Mouse (Mus musculus) liver, postnatal 0 days (tissue): ENCODE results near the gene Gm28778.
A peak's percentile ranks its signal among the peaks of the same experiment; 100 is the strongest.

ENCODE experiments used
- CTCF ChIP-seq: sonication (generic); IDR thresholded peaks from 2 replicates; pipeline ENCODE4 v1.5.1; 2016; ENCODE audit warnings: antibody characterized with exemption, low read depth
- EP300 ChIP-seq: IDR thresholded peaks from 2 replicates; pipeline ENCODE4 v1.6.1; 2016; ENCODE audit warnings: antibody characterized with exemption, low read depth, mild to moderate bottlenecking

DNA sequence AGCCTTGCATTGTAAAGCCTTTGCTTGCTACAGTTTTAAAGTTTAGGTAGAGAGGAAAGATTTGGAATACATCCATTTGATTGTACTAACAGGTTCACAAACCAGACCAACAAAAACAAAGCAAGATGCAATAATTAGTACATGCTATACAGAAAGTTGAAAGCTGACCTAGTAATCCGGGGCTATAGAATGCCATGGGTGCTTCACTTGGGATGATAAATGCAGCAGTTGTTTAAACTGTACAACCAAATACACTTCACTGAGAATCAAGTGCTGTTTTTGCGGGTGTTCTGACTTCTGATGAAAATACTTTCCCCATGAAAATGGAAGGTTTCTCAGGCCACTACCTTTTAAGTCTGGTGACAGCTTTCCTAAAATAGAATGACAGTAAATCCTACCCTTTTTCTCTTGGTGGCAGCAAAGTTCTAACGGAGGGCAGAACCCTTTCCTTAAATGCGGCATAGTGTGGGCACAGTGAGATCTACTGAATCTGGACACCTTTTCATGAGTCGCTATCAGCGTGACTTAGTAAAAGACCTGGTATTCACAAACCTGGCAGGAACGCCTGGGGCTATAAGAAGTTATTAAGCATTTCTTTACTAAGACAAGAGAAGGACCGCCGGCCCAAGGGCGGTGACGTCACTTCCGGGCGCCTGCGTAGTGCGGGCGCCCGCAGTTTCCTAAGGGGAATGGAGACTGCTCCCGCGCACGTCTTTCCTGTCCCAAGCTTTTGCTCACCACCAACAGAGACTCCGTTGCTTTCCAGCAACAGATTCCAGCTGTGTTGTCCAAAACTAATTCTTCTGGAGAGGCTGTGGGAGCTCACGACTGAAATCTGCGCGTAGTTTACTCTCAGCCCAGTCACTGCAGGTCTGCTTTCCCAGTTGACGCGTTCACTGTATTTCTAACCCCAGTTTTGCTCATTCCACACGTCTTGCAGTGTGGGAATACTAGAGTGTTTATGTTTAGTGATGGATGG lies 16.4 kb downstream of the Gm28778 start, which contains the start of gene Osgepl1:
- TF ChIP-seq EP300 (no peak; the same call in 1 of the 2 replicates), CTCF (peak; percentile 46)
